In genomic region chr1:74008498-74008897, GRCm38 (mm10) we compare ENCODE assay signal across 8 mouse cellular contexts.
DNase-seq lines count a peak whose midpoint lies in the region; ATAC-seq lines count a peak whose summit lies in the region.

No protein-coding gene starts in this region.

- H3K27ac ChIP-seq in kidney, embryonic 16.5 days (ENCODE audit: low read length): peak overlapping the region; percentile 76
- H3K27ac ChIP-seq in forebrain, embryonic 13.5 days: no peak overlapping the region

- no peak overlapping the region for H3K4me3 ChIP-seq in kidney, embryonic 16.5 days (ENCODE audit: low read length)
- no peak overlapping the region for H3K4me3 ChIP-seq in forebrain, embryonic 13.5 days

- peak overlapping the region; percentile 25; the same call in 1 of the 2 replicates for H3K9ac ChIP-seq in kidney, embryonic 16.5 days (replicated peaks; ENCODE audit: low read length)
- H3K9ac ChIP-seq in forebrain, embryonic 13.5 days: no peak overlapping the region

- no peaks in the 10 kb centered on the region for H3K27me3 ChIP-seq in kidney, embryonic 16.5 days (ENCODE audit: insufficient read depth, low read length)
- no peaks in the 10 kb centered on the region for H3K27me3 ChIP-seq in forebrain, embryonic 13.5 days

- peaks cover 52% of the 10 kb centered on the region for H3K4me1 ChIP-seq in kidney, embryonic 16.5 days (ENCODE audit: insufficient read depth, low read length)
- no peaks in the 10 kb centered on the region for H3K4me1 ChIP-seq in forebrain, embryonic 13.5 days

- H3K4me2 ChIP-seq in kidney, embryonic 16.5 days (replicated peaks; ENCODE audit: low read depth, low read length): no peak overlapping the region; the same call in 1 of the 2 replicates
- H3K4me2 ChIP-seq in forebrain, embryonic 13.5 days: no peak overlapping the region

- no peaks in the 10 kb centered on the region; the same call in 1 of the 2 replicates for H3K36me3 ChIP-seq in kidney, embryonic 16.5 days (ENCODE audit: insufficient read depth, low read length)
- no peaks in the 10 kb centered on the region for H3K36me3 ChIP-seq in forebrain, embryonic 13.5 days (ENCODE audit: poor library complexity, severe bottlenecking)

- 12% methylated on average over 5 of the region's 5 CpGs for WGBS in kidney, embryonic 16.5 days
- WGBS in forebrain, embryonic 13.5 days: 82% methylated on average over 5 of the region's 5 CpGs

- peak; percentile 61 for DNase-seq in ovary, adult 18-20 months (ENCODE audit: low spot score)
- DNase-seq in ovary, postnatal 10 days (ENCODE audit: low spot score): no peak
- DNase-seq in heart, adult 8-10 months (ENCODE audit: low spot score): peak; percentile 85
- DNase-seq in lung, postnatal 36 days: peak; percentile 92
- DNase-seq in thymus, postnatal 14 days: no peak
- no peak for DNase-seq in left cerebral cortex, adult 11 months (ENCODE audit: low spot score)

- H3K9me3 ChIP-seq in kidney, embryonic 16.5 days (ENCODE audit: low read length): 0 out of 2 replicates have a peak, but pooled peaks cover 8% of the 10 kb centered on the region
- H3K9me3 ChIP-seq in forebrain, embryonic 13.5 days (replicated peaks): peaks cover 4% of the 10 kb centered on the region; the same call in 1 of the 2 replicates

- ATAC-seq in kidney, embryonic 16.5 days (ENCODE audit: low FRiP score, low TSS enrichment): peak; percentile 69
- no peak for ATAC-seq in forebrain, embryonic 13.5 days

Comparison
In these comparisons a context has a peak if more than half of its experiments do, and no peak if none do; other contexts are left out.
1. DNase-seq: peak in ovary, adult 18-20 months (single experiment), heart, adult 8-10 months (single experiment) and lung, postnatal 36 days (single experiment); none in ovary, postnatal 10 days (single experiment), thymus, postnatal 14 days (single experiment) and left cerebral cortex, adult 11 months (single experiment).